Mouse (Mus musculus): ENCODE measurements around the gene Esrrg. TPM values are rescaled to one million over a fixed set of nuclear protein-coding genes. Genes with fewer than 3 reads are reported as not detected.

Esrrg gene
- total RNA-seq, 1 experiment from 2014 or later = not detected

- ATAC-seq (ENCODE audit: extremely low read depth, insufficient number of reproducible peaks, low FRiP score, poor library complexity, severe bottlenecking) = no peak
Measured at GRCm38 (mm10) chr1:187939078-187939477, 330.5 kb downstream of the Esrrg start.

GRCm38 (mm10) chr1:187951506-187951905, 342.9 kb downstream of the Esrrg start:
- ATAC-seq (ENCODE audit: extremely low read depth, insufficient number of reproducible peaks, low FRiP score, poor library complexity, severe bottlenecking) = no peak

GRCm38 (mm10) chr1:187956702-187957101, 348.1 kb downstream of the Esrrg start:
- no peak for ATAC-seq (ENCODE audit: extremely low read depth, insufficient number of reproducible peaks, low FRiP score, poor library complexity, severe bottlenecking)

GRCm38 (mm10) chr1:187959192-187959591, 350.6 kb downstream of the Esrrg start:
- no peak for ATAC-seq (ENCODE audit: extremely low read depth, insufficient number of reproducible peaks, low FRiP score, poor library complexity, severe bottlenecking)

GRCm38 (mm10) chr1:187961452-187961851, 352.9 kb downstream of the Esrrg start:
- ATAC-seq (ENCODE audit: extremely low read depth, insufficient number of reproducible peaks, low FRiP score, poor library complexity, severe bottlenecking) = no peak

- ATAC-seq (ENCODE audit: extremely low read depth, insufficient number of reproducible peaks, low FRiP score, poor library complexity, severe bottlenecking) = no peak
Measured at GRCm38 (mm10) chr1:187964829-187965760, 356.5 kb downstream of the Esrrg start.

- no peak for ATAC-seq (ENCODE audit: extremely low read depth, insufficient number of reproducible peaks, low FRiP score, poor library complexity, severe bottlenecking)
Measured at GRCm38 (mm10) chr1:187965921-187966320, 357.3 kb downstream of the Esrrg start.

GRCm38 (mm10) chr1:187968379-187968778, 359.8 kb downstream of the Esrrg start:
- ATAC-seq (ENCODE audit: extremely low read depth, insufficient number of reproducible peaks, low FRiP score, poor library complexity, severe bottlenecking) = no peak

GRCm38 (mm10) chr1:187969491-187969890, 360.9 kb downstream of the Esrrg start:
- ATAC-seq (ENCODE audit: extremely low read depth, insufficient number of reproducible peaks, low FRiP score, poor library complexity, severe bottlenecking) = no peak

GRCm38 (mm10) chr1:187974396-187974795, 365.8 kb downstream of the Esrrg start:
- no peak for ATAC-seq (ENCODE audit: extremely low read depth, insufficient number of reproducible peaks, low FRiP score, poor library complexity, severe bottlenecking)

- no peak for ATAC-seq (ENCODE audit: extremely low read depth, insufficient number of reproducible peaks, low FRiP score, poor library complexity, severe bottlenecking)
Measured at GRCm38 (mm10) chr1:187975465-187976352, 367.1 kb downstream of the Esrrg start.

- ATAC-seq (ENCODE audit: extremely low read depth, insufficient number of reproducible peaks, low FRiP score, poor library complexity, severe bottlenecking) = no peak
Measured at GRCm38 (mm10) chr1:187976353-187976730, 367.8 kb downstream of the Esrrg start.

- no peak for ATAC-seq (ENCODE audit: extremely low read depth, insufficient number of reproducible peaks, low FRiP score, poor library complexity, severe bottlenecking)
Measured at GRCm38 (mm10) chr1:187981028-187981427, 372.4 kb downstream of the Esrrg start.

GRCm38 (mm10) chr1:187983177-187983576, 374.6 kb downstream of the Esrrg start:
- ATAC-seq (ENCODE audit: extremely low read depth, insufficient number of reproducible peaks, low FRiP score, poor library complexity, severe bottlenecking) = no peak

GRCm38 (mm10) chr1:187990161-187990560, 381.6 kb downstream of the Esrrg start:
- ATAC-seq (ENCODE audit: extremely low read depth, insufficient number of reproducible peaks, low FRiP score, poor library complexity, severe bottlenecking) = no peak

- no peak for ATAC-seq (ENCODE audit: extremely low read depth, insufficient number of reproducible peaks, low FRiP score, poor library complexity, severe bottlenecking)
Measured at GRCm38 (mm10) chr1:187997584-187998338, 389.2 kb downstream of the Esrrg start.

GRCm38 (mm10) chr1:187999121-187999520, 390.5 kb downstream of the Esrrg start:
- no peak for ATAC-seq (ENCODE audit: extremely low read depth, insufficient number of reproducible peaks, low FRiP score, poor library complexity, severe bottlenecking)

GRCm38 (mm10) chr1:188000189-188000588, 391.6 kb downstream of the Esrrg start:
- no peak for ATAC-seq (ENCODE audit: extremely low read depth, insufficient number of reproducible peaks, low FRiP score, poor library complexity, severe bottlenecking)
